Mouse (Mus musculus) testis, adult 2 months (tissue): Measurements from ENCODE around the gene Itpk1. TPM values are rescaled to one million over a fixed set of nuclear protein-coding genes. Genes with fewer than 3 reads are reported as not detected.

Experiments
- H3K27ac ChIP-seq: fragments of 200-500 bp; 2 replicates; pipeline ENCODE4 v1.5.1; 2012; ENCODE audit warnings: low read depth, low read length; ENCODE audit not compliant: control insufficient read depth, insufficient read depth
- H3K27me3 ChIP-seq: fragments of 200-500 bp; 2 replicates; pipeline ENCODE4 v1.6.1; 2012; ENCODE audit warnings: mild to moderate bottlenecking, low read length, moderate library complexity; ENCODE audit not compliant: control insufficient read depth, insufficient read depth
- H3K36me3 ChIP-seq: fragments of 200-500 bp; 2 replicates; pipeline ENCODE4 v1.6.1; 2012; ENCODE audit warnings: mild to moderate bottlenecking, low read length; ENCODE audit not compliant: control insufficient read depth, insufficient read depth
- H3K4me1 ChIP-seq: fragments of 200-500 bp; 2 replicates; pipeline ENCODE4 v1.6.1; 2012; ENCODE audit warnings: low read length; ENCODE audit not compliant: control insufficient read depth, insufficient read depth
- H3K4me3 ChIP-seq: fragments of 200-500 bp; 2 replicates; pipeline ENCODE4 v1.5.1; 2012; ENCODE audit warnings: low read depth, mild to moderate bottlenecking, low read length, moderate library complexity, mixed read lengths; ENCODE audit not compliant: control insufficient read depth
- CTCF ChIP-seq: fragments of 200-500 bp; IDR thresholded peaks from 2 replicates; pipeline ENCODE4 v1.5.1; 2012; ENCODE audit warnings: low read depth, mild to moderate bottlenecking, inconsistent platforms, low read length, moderate library complexity; ENCODE audit not compliant: control insufficient read depth, insufficient read depth, insufficient replicate concordance
- POLR2A ChIP-seq: fragments of 200-500 bp; IDR thresholded peaks from 2 replicates; pipeline ENCODE4 v1.6.1; 2012; ENCODE audit warnings: low read depth, mild to moderate bottlenecking, inconsistent platforms, low read length, moderate library complexity; ENCODE audit not compliant: control insufficient read depth
- polyA plus RNA-seq: library from polyadenylated mRNA; depleted of rRNA; stranded (reverse); fragments of >200 nt; gene quantifications from 2 replicates; pipeline ENCODE4 v1.2.3, GENCODE M21; 2012

Gene Itpk1
- polyA plus RNA-seq, 1 experiment: 32.3 TPM

GRCm38 (mm10) chr12:102684720-102685386 is 19.9 kb downstream of the Itpk1 start:
- no peak overlapping the region for H3K4me3 ChIP-seq
- no peaks in the 10 kb centered on the region for H3K36me3 ChIP-seq
- TF ChIP-seq POLR2A (no peak), CTCF (no peak)
- H3K27me3 ChIP-seq: no peaks in the 10 kb centered on the region
- H3K27ac ChIP-seq: no peak overlapping the region
- peaks cover 9% of the 10 kb centered on the region for H3K4me1 ChIP-seq

- no peak overlapping the region for H3K4me3 ChIP-seq
- no peaks in the 10 kb centered on the region for H3K27me3 ChIP-seq
- no peak overlapping the region for H3K27ac ChIP-seq
- no peaks in the 10 kb centered on the region for H3K36me3 ChIP-seq
- peaks cover 12% of the 10 kb centered on the region for H3K4me1 ChIP-seq
- TF ChIP-seq POLR2A (no peak), CTCF (no peak)
Observed at GRCm38 (mm10) chr12:102683979-102684378, 20.8 kb downstream of the Itpk1 start.

GRCm38 (mm10) chr12:102683438-102683837 is 21.3 kb downstream of the Itpk1 start:
- no peaks in the 10 kb centered on the region for H3K36me3 ChIP-seq
- TF ChIP-seq CTCF (no peak), POLR2A (no peak)
- H3K4me3 ChIP-seq: no peak overlapping the region
- no peak overlapping the region for H3K27ac ChIP-seq
- no peaks in the 10 kb centered on the region for H3K27me3 ChIP-seq
- peaks cover 12% of the 10 kb centered on the region for H3K4me1 ChIP-seq

- Histone ChIP-seq H3K27me3 (no peaks in the 10 kb centered on the region), H3K4me3 (no peak overlapping the region), H3K36me3 (no peaks in the 10 kb centered on the region), H3K4me1 (peaks cover 12% of the 10 kb centered on the region), H3K27ac (no peak overlapping the region)
- TF ChIP-seq POLR2A (no peak), CTCF (no peak)
Observed at GRCm38 (mm10) chr12:102682722-102683299, 21.9 kb downstream of the Itpk1 start.

DNA sequence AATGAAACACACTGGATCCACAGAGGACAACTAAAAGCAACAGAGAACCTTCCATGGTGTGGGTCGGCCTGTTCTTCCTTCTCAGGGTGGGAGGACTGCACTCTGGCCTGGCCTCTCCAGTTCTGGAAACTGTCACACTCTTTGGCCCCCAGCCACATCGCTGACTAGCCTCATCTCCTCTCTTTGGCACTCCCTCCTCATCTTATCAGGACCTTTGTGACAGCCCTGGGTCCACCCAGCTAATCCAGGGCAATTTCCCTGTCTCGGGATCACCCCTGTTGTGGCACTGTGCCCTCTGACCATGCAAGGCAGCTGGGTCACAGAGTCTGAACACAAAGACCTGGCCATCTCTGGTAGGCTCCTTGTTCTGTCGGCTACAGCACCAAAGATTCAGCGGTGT is 22.6 kb downstream of the Itpk1 start:
- Histone ChIP-seq H3K27ac (no peak overlapping the region), H3K27me3 (no peaks in the 10 kb centered on the region), H3K4me3 (no peak overlapping the region), H3K36me3 (no peaks in the 10 kb centered on the region), H3K4me1 (peaks cover 12% of the 10 kb centered on the region)
- TF ChIP-seq CTCF (no peak), POLR2A (no peak)

DNA sequence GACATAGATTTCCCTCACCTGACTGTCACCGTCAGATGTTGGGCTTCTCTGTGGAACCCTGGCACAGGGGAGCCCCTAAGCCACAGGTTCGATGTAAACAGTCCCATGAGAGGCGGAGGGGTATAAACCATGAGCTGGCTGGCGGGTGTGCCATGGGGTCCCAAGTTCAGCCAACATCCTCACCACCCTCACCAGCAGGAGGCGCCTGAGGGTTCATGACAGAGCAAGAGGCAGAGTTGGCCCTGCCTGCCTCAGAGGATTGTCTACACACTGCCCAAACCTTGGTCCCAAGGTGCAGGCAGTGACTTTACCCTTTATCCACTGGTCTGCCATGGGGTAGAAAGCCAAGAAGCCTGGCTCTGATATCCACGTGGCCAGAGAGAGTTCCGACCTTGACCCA is 23.1 kb downstream of the Itpk1 start:
- no peaks in the 10 kb centered on the region for H3K36me3 ChIP-seq
- TF ChIP-seq POLR2A (no peak), CTCF (no peak)
- peaks cover 12% of the 10 kb centered on the region for H3K4me1 ChIP-seq
- no peaks in the 10 kb centered on the region for H3K27me3 ChIP-seq
- H3K27ac ChIP-seq: no peak overlapping the region
- no peak overlapping the region for H3K4me3 ChIP-seq

GRCm38 (mm10) chr12:102678820-102679219 is 25.9 kb downstream of the Itpk1 start:
- Histone ChIP-seq H3K27me3 (no peaks in the 10 kb centered on the region), H3K27ac (no peak overlapping the region; the same call in 1 of the 2 replicates), H3K4me1 (peaks cover 12% of the 10 kb centered on the region), H3K4me3 (no peak overlapping the region), H3K36me3 (no peaks in the 10 kb centered on the region)
- TF ChIP-seq POLR2A (no peak), CTCF (no peak)
